Mouse (Mus musculus) stomach, embryonic 14.5 days (tissue): Measurements from ENCODE around the gene Oas1d. TPM values are rescaled to one million over a fixed set of nuclear protein-coding genes. Genes with fewer than 3 reads are reported as not detected.

ENCODE experiments used
- ATAC-seq: fragments of 200-750 bp; cut with Nextera tagmentation; 2 replicates; pipeline ENCODE4 v1.8.0; 2017; ENCODE audit warnings: low read depth, moderate TSS enrichment; ENCODE audit not compliant: insufficient number of reproducible peaks, insufficient read depth, low FRiP score
- H3K27ac ChIP-seq: fragments of 300-500 bp; sonication (generic); 2 replicates; pipeline ENCODE4 v1.5.1; 2014; ENCODE audit warnings: mild to moderate bottlenecking, low read length, moderate library complexity, mixed read lengths
- H3K27me3 ChIP-seq: fragments of 300-500 bp; sonication (generic); 2 replicates; pipeline ENCODE4 v1.6.1; 2014; ENCODE audit warnings: low read length, control low read depth, mixed read lengths; ENCODE audit not compliant: control insufficient read depth, insufficient read depth
- H3K36me3 ChIP-seq: fragments of 300-500 bp; sonication (generic); 2 replicates; pipeline ENCODE4 v1.6.1; 2014; ENCODE audit warnings: mild to moderate bottlenecking, control low read depth, low read length, moderate library complexity, mixed read lengths; ENCODE audit not compliant: control insufficient read depth, insufficient read depth
- H3K4me1 ChIP-seq: fragments of 300-500 bp; sonication (generic); 2 replicates; pipeline ENCODE4 v1.6.1; 2014; ENCODE audit warnings: low read length, control low read depth, mixed read lengths; ENCODE audit not compliant: control insufficient read depth, insufficient read depth
- H3K4me2 ChIP-seq: fragments of 300-500 bp; sonication (generic); replicated peaks from 2 replicates; pipeline ENCODE4 v1.6.1; 2014; ENCODE audit warnings: low read depth, low read length, control low read depth
- H3K4me3 ChIP-seq: fragments of 300-500 bp; sonication (generic); 2 replicates; pipeline ENCODE4 v1.5.1; 2014; ENCODE audit warnings: low read depth, low read length, control low read depth
- H3K9ac ChIP-seq: fragments of 300-500 bp; sonication (generic); replicated peaks from 2 replicates; pipeline ENCODE4 v1.6.1; 2014; ENCODE audit warnings: low read depth, mild to moderate bottlenecking, control low read depth, low read length, moderate library complexity, mixed read lengths
- H3K9me3 ChIP-seq: fragments of 300-500 bp; sonication (generic); 2 replicates; pipeline ENCODE4 v1.6.1; 2016; ENCODE audit warnings: low read depth, low read length, control low read depth; ENCODE audit not compliant: control insufficient read depth
- WGBS: fragments of 180-500 bp; shearing (Covaris S2); extraction: QIAGEN DNeasy Blood & Tissue Kit; methylation state at CpG from one replicate; pipeline ENCODE4 v1.1.7; 2014; 5-methylcytosine and 5-hydroxymethylcytosine counted together
- polyA plus RNA-seq: library from polyadenylated mRNA; unstranded; fragments of >200 nt; fragmentation: Nextera tagmentation; extraction: Ambion mirVana; gene quantifications from 2 replicates; pipeline ENCODE4 v1.2.1, GENCODE M21; 2014

Gene Oas1d
- polyA plus RNA-seq, 1 experiment from 2014 or later = not detected

DNA sequence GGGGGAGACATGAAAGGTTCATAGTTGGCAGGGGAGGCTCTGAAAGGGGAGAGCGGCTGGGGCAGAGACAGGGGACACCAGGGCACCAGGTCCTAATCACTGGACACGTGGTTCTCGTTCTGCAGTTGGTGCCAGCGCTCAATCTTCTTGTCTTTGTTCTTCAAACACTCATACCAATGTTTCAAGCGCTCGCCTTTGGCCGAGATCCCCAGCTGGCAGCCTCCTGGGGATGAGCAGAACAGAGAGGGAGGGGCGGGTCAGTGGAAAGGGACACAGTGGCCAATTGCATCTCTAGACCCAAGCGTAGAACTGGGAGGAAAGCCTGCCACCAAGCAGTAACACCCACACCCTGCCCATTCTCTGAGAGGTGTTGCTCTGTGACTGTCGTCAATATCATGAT is 27.7 kb downstream of the Oas1d start:
- WGBS = 73% methylated on average over 10 of the region's 10 CpGs
- H3K4me1 ChIP-seq = no peaks in the 10 kb centered on the region
- H3K9me3 ChIP-seq = no peaks in the 10 kb centered on the region
- no peak overlapping the region for H3K27ac ChIP-seq
- no peak overlapping the region for H3K9ac ChIP-seq
- H3K4me2 ChIP-seq = no peak overlapping the region
- ATAC-seq = no peak
- H3K27me3 ChIP-seq = no peaks in the 10 kb centered on the region
- H3K4me3 ChIP-seq = no peak overlapping the region
- no peaks in the 10 kb centered on the region for H3K36me3 ChIP-seq

GRCm38 (mm10) chr5:120952242-120952770 is 38.0 kb downstream of the Oas1d start:
- 65% methylated on average over 10 of the region's 10 CpGs for WGBS
- H3K4me1 ChIP-seq = no peaks in the 10 kb centered on the region
- no peak overlapping the region for H3K4me3 ChIP-seq
- H3K4me2 ChIP-seq = no peak overlapping the region
- H3K9ac ChIP-seq = no peak overlapping the region
- H3K27ac ChIP-seq = no peak overlapping the region
- no peak for ATAC-seq
- no peaks in the 10 kb centered on the region for H3K9me3 ChIP-seq
- H3K36me3 ChIP-seq = no peaks in the 10 kb centered on the region
- no peaks in the 10 kb centered on the region for H3K27me3 ChIP-seq

DNA sequence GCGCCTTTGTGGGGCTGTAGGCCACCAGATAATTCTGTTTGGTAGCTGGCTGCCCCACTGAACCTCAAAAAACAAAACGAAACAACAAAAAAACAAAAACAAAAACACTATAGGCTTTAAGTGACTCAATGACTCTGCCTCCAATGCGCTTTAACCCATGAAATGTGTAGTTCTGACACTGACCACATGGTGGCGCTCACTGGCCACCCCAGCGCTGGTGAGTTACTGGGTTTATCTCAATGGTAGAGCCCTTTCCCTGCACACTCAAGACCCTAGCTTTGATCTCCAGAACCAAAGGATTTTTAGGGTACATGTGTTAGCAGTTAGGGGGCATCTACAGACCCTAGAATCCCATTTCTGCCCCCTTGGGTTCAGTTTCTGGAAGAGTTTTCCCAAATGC is 39.6 kb downstream of the Oas1d start:
- H3K36me3 ChIP-seq = no peaks in the 10 kb centered on the region
- no peak for ATAC-seq
- H3K4me1 ChIP-seq = no peaks in the 10 kb centered on the region
- H3K9me3 ChIP-seq = no peaks in the 10 kb centered on the region
- 16% methylated on average over 5 of the region's 5 CpGs for WGBS
- H3K9ac ChIP-seq = no peak overlapping the region
- no peaks in the 10 kb centered on the region for H3K27me3 ChIP-seq
- no peak overlapping the region for H3K27ac ChIP-seq
- H3K4me2 ChIP-seq = no peak overlapping the region
- H3K4me3 ChIP-seq = no peak overlapping the region

- Histone ChIP-seq H3K9ac (no peak overlapping the region), H3K27me3 (no peaks in the 10 kb centered on the region), H3K4me3 (no peak overlapping the region), H3K9me3 (no peaks in the 10 kb centered on the region), H3K4me1 (no peaks in the 10 kb centered on the region), H3K27ac (no peak overlapping the region), H3K36me3 (no peaks in the 10 kb centered on the region), H3K4me2 (no peak overlapping the region)
- ATAC-seq = no peak
- 55% methylated on average over 4 of the region's 4 CpGs for WGBS
Measured at GRCm38 (mm10) chr5:120961004-120961403, 46.7 kb downstream of the Oas1d start.

- no peak overlapping the region for H3K4me3 ChIP-seq
- no peaks in the 10 kb centered on the region for H3K9me3 ChIP-seq
- H3K27ac ChIP-seq = no peak overlapping the region
- ATAC-seq = no peak
- no peaks in the 10 kb centered on the region for H3K36me3 ChIP-seq
- no peaks in the 10 kb centered on the region for H3K4me1 ChIP-seq
- H3K4me2 ChIP-seq = no peak overlapping the region
- no peaks in the 10 kb centered on the region for H3K27me3 ChIP-seq
- WGBS = 81% methylated on average over 4 of the region's 4 CpGs
- no peak overlapping the region for H3K9ac ChIP-seq
Measured at GRCm38 (mm10) chr5:120966156-120966555, 51.8 kb downstream of the Oas1d start.

DNA sequence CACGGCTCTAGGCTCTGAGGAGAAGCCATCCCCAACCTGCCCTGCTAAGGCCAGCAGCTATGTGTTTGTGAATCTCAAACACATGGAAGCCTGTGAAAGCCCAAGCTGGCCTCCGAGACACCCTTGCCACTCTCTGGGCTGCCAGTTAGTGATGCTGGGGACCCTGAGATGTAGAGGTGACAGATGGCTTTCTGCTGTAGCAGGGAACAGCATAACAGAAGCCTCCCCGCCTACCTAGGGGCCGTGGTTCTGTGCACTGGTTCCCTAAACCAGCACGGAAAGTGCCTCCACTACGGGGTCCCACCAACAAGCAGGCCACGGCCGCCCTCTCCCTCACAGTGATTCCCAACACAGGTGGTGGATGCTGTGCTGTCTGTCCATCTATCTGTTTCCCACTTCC is 52.6 kb downstream of the Oas1d start:
- no peak overlapping the region for H3K4me2 ChIP-seq
- no peaks in the 10 kb centered on the region for H3K4me1 ChIP-seq
- no peak overlapping the region for H3K27ac ChIP-seq
- H3K4me3 ChIP-seq = no peak overlapping the region
- 90% methylated on average over 8 of the region's 8 CpGs for WGBS
- no peaks in the 10 kb centered on the region for H3K27me3 ChIP-seq
- H3K36me3 ChIP-seq = no peaks in the 10 kb centered on the region
- no peaks in the 10 kb centered on the region for H3K9me3 ChIP-seq
- no peak for ATAC-seq
- no peak overlapping the region for H3K9ac ChIP-seq

DNA sequence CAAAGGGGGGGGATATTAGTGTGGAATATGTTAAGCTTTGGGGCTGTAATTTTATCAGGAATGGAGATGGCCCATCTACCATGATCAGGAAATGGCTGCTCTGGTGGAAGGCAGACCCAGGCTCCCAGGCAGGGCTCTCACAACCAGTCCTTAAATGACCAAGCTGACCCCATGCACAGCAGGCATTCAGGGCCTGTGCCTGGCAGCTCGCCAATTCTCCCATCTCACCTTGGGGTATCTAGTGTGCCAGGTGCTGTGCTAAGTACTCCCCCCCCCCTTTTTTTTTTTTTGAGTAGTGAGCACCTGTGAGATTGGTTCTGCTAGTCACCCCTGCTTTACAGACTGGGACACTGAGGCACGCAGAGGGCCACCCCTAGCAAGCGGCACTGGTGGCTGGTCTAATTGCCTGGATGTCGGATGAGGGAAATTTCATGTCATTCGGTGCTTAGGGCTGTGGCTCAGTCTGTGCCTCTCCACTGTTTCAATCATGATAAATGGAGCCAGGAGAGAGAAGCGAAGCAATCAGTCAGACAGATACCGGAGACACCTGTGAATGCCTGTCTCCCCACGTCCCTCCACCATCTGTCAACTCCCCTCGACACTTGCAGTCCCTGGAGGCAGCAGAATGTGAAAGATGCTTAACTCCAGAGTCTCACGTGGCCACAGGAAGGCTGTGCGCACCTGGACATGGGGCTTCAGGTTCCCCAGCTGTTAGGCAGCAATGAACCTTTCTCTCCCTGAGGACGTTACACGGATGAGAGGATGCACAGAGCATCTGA is 53.2 kb downstream of the Oas1d start:
- 60% methylated on average over 13 of the region's 13 CpGs for WGBS

DNA sequence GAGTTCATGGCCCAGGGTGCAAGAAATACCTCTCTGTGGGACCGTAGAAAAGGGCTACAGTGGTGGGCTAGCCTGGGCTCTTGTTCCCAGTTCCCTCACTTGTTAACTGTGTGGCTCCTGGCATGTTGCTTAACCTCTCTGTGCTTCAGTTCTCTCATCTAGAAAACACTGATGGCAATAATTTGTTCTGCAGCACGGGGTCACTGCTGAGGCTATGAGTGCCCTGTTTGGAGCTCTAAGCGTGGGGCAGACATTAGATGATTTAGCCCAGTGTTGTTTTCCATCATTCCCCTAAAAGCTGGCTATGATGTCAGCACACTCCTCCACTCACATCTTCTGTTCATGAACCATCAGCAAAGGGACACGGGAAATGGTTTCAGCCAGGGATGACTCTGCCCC is 53.8 kb downstream of the Oas1d start:
- no peaks in the 10 kb centered on the region for H3K36me3 ChIP-seq
- H3K27me3 ChIP-seq = no peaks in the 10 kb centered on the region
- H3K4me3 ChIP-seq = no peak overlapping the region
- no peaks in the 10 kb centered on the region for H3K9me3 ChIP-seq
- no peak overlapping the region for H3K4me2 ChIP-seq
- WGBS = 70% methylated on average over 4 of the region's 4 CpGs
- H3K4me1 ChIP-seq = no peaks in the 10 kb centered on the region
- no peak for ATAC-seq
- H3K9ac ChIP-seq = no peak overlapping the region
- no peak overlapping the region for H3K27ac ChIP-seq

More for the DNA sequence above, 53.2 kb downstream of the Oas1d start:
- H3K9ac ChIP-seq = no peak overlapping the region
- H3K9me3 ChIP-seq = no peaks in the 10 kb centered on the region
- H3K27ac ChIP-seq = no peak overlapping the region
- H3K27me3 ChIP-seq = no peaks in the 10 kb centered on the region
- ATAC-seq = no peak
- H3K4me2 ChIP-seq = no peak overlapping the region
- no peaks in the 10 kb centered on the region for H3K36me3 ChIP-seq
- no peaks in the 10 kb centered on the region for H3K4me1 ChIP-seq
- H3K4me3 ChIP-seq = no peak overlapping the region

- Histone ChIP-seq H3K4me2 (no peak overlapping the region), H3K9me3 (no peaks in the 10 kb centered on the region), H3K27ac (no peak overlapping the region), H3K4me1 (no peaks in the 10 kb centered on the region), H3K4me3 (no peak overlapping the region), H3K9ac (no peak overlapping the region), H3K36me3 (no peaks in the 10 kb centered on the region), H3K27me3 (no peaks in the 10 kb centered on the region)
- 81% methylated on average over 8 of the region's 8 CpGs for WGBS
- ATAC-seq = no peak
Measured at GRCm38 (mm10) chr5:120968799-120969198, 54.5 kb downstream of the Oas1d start.
